Mouse (Mus musculus): ENCODE measurements around the gene Acta2. TPM values are rescaled to one million over a fixed set of nuclear protein-coding genes. Genes with fewer than 3 reads are reported as not detected.
A peak's percentile ranks its signal among the peaks of the same experiment; 100 is the strongest.

Gene Acta2
- polyA plus RNA-seq, 1 experiment from 2014 or later = 464 TPM

GRCm38 (mm10) chr19:34240273-34241039, 14.9 kb downstream of the Acta2 start:
- H3K9ac ChIP-seq = no peak overlapping the region
- no peak overlapping the region for H3K4me2 ChIP-seq
- H3K4me1 ChIP-seq = no peaks in the 10 kb centered on the region
- H3K9me3 ChIP-seq (replicated peaks) = no peaks in the 10 kb centered on the region
- no peaks in the 10 kb centered on the region for H3K36me3 ChIP-seq
- H3K27me3 ChIP-seq = no peaks in the 10 kb centered on the region
- no peak overlapping the region for H3K27ac ChIP-seq
- 89% methylated on average over 5 of the region's 5 CpGs for WGBS
- ATAC-seq (replicated peaks; ENCODE audit: low FRiP score) = no peak
- no peak overlapping the region for H3K4me3 ChIP-seq (replicated peaks)

GRCm38 (mm10) chr19:34237746-34238145, 17.6 kb downstream of the Acta2 start:
- Histone ChIP-seq H3K36me3 (no peaks in the 10 kb centered on the region), H3K27ac (no peak overlapping the region), H3K9me3 (replicated peaks) (no peaks in the 10 kb centered on the region), H3K4me3 (replicated peaks) (no peak overlapping the region), H3K9ac (no peak overlapping the region), H3K27me3 (no peaks in the 10 kb centered on the region), H3K4me1 (no peaks in the 10 kb centered on the region), H3K4me2 (no peak overlapping the region)
- ATAC-seq (replicated peaks; ENCODE audit: low FRiP score) = no peak
- WGBS = 92% methylated on average over 2 of the region's 2 CpGs

DNA sequence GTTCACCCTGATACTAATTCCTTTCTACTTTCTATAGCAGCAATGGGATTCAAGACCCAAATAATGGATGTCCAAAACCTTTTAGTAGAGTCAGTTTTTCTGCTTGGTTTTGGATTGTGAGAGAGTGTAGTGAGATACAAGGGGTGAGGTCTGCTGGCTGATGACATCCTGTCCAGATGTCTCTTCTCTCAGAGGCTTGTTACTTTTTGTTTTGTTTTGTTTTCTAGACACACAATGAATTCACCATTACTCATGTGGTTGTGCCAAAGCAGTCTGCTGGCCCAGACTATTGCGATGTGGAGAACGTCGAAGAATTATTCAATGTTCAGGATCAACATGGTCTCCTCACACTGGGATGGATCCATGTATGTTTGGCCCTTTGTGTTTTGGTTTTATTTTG, 19.3 kb downstream of the Acta2 start:
- Histone ChIP-seq H3K27me3 (no peaks in the 10 kb centered on the region), H3K9me3 (replicated peaks) (no peaks in the 10 kb centered on the region), H3K27ac (no peak overlapping the region), H3K4me2 (no peak overlapping the region), H3K36me3 (no peaks in the 10 kb centered on the region), H3K4me3 (replicated peaks) (no peak overlapping the region), H3K4me1 (no peaks in the 10 kb centered on the region), H3K9ac (no peak overlapping the region)
- no peak for ATAC-seq (replicated peaks; ENCODE audit: low FRiP score)
- WGBS = 81% methylated on average over 3 of the region's 3 CpGs

- H3K27ac ChIP-seq = no peak overlapping the region
- no peak overlapping the region for H3K4me3 ChIP-seq (replicated peaks)
- H3K27me3 ChIP-seq = no peaks in the 10 kb centered on the region
- H3K4me2 ChIP-seq = peak overlapping the region; percentile 31
- H3K9me3 ChIP-seq (replicated peaks) = no peaks in the 10 kb centered on the region
- H3K36me3 ChIP-seq = no peaks in the 10 kb centered on the region
- WGBS = 45% methylated on average over 14 of the region's 14 CpGs
- no peak overlapping the region for H3K9ac ChIP-seq
- no peaks in the 10 kb centered on the region for H3K4me1 ChIP-seq
- peak; percentile 73 for ATAC-seq (replicated peaks; ENCODE audit: low FRiP score)
Measured at GRCm38 (mm10) chr19:34233944-34234343, 21.4 kb downstream of the Acta2 start.

- H3K36me3 ChIP-seq = no peaks in the 10 kb centered on the region
- H3K27ac ChIP-seq = no peak overlapping the region
- no peak overlapping the region for H3K9ac ChIP-seq
- H3K27me3 ChIP-seq = no peaks in the 10 kb centered on the region
- no peaks in the 10 kb centered on the region for H3K4me1 ChIP-seq
- ATAC-seq (replicated peaks; ENCODE audit: low FRiP score) = no peak
- H3K4me2 ChIP-seq = no peak overlapping the region
- H3K9me3 ChIP-seq (replicated peaks) = no peaks in the 10 kb centered on the region
- 61% methylated on average over 5 of the region's 5 CpGs for WGBS
- no peak overlapping the region for H3K4me3 ChIP-seq (replicated peaks)
Measured at GRCm38 (mm10) chr19:34232326-34232725, 23.1 kb downstream of the Acta2 start.

DNA sequence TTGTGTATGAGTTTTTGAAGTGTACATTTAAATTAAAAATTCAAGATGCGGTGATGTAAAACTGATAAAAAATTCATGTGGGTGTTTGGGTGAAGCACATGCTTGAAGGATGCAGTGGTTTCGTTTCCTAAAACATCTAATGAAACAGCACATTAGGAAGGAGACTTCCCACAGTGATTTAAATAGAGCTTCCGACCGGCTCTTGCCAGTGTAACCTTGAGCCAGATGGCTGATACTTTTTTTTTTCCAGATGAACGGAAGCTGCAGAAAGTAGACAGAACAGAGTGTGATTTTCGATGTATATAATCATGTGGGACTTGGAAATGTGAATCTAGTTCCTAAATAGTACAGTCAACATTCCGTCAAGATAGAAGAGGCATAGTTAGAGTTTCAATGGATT, 23.8 kb downstream of the Acta2 start:
- no peaks in the 10 kb centered on the region for H3K9me3 ChIP-seq (replicated peaks)
- no peak for ATAC-seq (replicated peaks; ENCODE audit: low FRiP score)
- H3K9ac ChIP-seq = no peak overlapping the region
- no peaks in the 10 kb centered on the region for H3K4me1 ChIP-seq
- no peaks in the 10 kb centered on the region for H3K27me3 ChIP-seq
- no peaks in the 10 kb centered on the region for H3K36me3 ChIP-seq
- no peak overlapping the region for H3K4me2 ChIP-seq
- WGBS = 69% methylated on average over 7 of the region's 7 CpGs
- H3K27ac ChIP-seq = no peak overlapping the region
- H3K4me3 ChIP-seq (replicated peaks) = no peak overlapping the region

- Histone ChIP-seq H3K27me3 (no peaks in the 10 kb centered on the region), H3K4me1 (no peaks in the 10 kb centered on the region), H3K27ac (no peak overlapping the region), H3K4me2 (no peak overlapping the region), H3K4me3 (replicated peaks) (no peak overlapping the region), H3K9ac (no peak overlapping the region), H3K36me3 (no peaks in the 10 kb centered on the region), H3K9me3 (replicated peaks) (no peaks in the 10 kb centered on the region)
- WGBS = 92% methylated on average over 3 of the region's 3 CpGs
- ATAC-seq (replicated peaks; ENCODE audit: low FRiP score) = no peak
Measured at GRCm38 (mm10) chr19:34222805-34223204, 32.6 kb downstream of the Acta2 start.

DNA sequence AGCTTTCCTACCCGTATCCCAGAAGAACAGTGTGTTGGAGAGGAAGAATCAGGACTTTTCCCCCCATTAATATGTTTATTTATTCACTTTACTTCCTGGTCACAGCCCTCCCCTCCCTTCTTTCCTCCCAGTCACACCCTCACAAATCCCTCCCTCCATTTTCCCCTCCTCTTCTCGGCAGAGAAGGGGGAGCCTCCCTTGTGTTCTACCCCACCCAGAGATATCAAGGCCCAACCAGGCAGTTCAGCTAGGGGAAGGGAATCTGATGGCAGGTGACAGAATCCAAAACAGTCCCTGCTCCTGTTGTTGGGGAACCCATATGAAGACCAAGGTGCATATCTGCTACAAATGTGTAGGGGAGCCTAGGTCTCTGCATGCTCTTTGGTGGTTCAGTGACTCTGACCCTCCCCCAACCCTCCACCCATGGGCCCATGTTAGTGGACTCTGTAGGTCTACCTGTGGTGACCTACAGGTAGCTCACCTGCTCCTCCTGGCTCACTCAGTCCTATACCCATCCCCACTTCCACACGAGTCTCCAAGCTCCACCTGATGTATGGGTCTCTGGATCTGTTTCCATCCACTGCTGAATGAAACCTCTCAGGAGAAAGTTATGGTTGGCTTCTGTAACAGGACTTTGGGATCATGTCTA, 34.5 kb downstream of the Acta2 start:
- 57% methylated on average over 3 of the region's 3 CpGs for WGBS
- H3K4me2 ChIP-seq = no peak overlapping the region

DNA sequence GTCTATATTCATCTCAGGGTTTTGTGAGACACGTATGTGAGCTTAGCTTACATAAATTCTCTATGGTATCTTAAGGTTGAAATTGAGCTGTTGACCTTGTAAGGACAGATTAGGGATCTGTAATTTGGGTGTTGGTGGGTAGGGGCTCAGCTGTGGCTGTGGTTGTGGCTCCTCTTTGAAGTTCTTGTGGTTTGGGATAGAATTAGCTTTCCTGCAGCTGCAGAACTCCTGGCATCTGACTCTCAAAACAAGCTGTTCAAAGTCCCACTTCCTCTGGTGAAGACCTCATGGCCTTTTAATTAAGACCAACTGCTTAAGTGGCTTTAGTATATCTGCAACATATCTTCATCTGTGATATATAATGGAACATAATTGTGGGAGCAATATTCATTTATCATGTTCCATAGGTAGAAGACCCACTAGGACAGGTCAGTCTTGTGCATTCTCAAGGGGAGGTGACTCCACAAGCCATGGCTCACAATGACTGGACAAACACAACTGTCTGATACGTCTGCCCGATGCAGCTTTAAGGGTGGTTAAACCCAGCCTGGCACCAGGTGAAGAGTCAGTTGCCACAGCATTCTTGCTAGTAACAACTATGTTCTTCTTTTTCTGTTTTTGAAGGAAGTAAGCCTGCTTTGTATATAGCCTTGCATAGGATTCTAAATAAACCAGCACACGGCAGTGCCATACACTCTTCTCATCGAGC, 36.0 kb downstream of the Acta2 start:
- 92% methylated on average over 5 of the region's 5 CpGs for WGBS
- H3K27ac ChIP-seq = no peak overlapping the region
- H3K4me2 ChIP-seq = no peak overlapping the region
- H3K4me1 ChIP-seq = no peaks in the 10 kb centered on the region
- H3K27me3 ChIP-seq = no peaks in the 10 kb centered on the region
- no peak overlapping the region for H3K9ac ChIP-seq
- no peaks in the 10 kb centered on the region for H3K36me3 ChIP-seq
- no peak overlapping the region for H3K4me3 ChIP-seq (replicated peaks)
- no peaks in the 10 kb centered on the region for H3K9me3 ChIP-seq (replicated peaks)
- ATAC-seq (replicated peaks; ENCODE audit: low FRiP score) = no peak

More for the DNA sequence above, 34.5 kb downstream of the Acta2 start:
- no peaks in the 10 kb centered on the region for H3K9me3 ChIP-seq (replicated peaks)
- no peak for ATAC-seq (replicated peaks; ENCODE audit: low FRiP score)
- no peaks in the 10 kb centered on the region for H3K27me3 ChIP-seq
- H3K27ac ChIP-seq = no peak overlapping the region
- no peak overlapping the region for H3K4me3 ChIP-seq (replicated peaks)
- no peak overlapping the region for H3K9ac ChIP-seq
- H3K4me1 ChIP-seq = no peaks in the 10 kb centered on the region
- no peaks in the 10 kb centered on the region for H3K36me3 ChIP-seq

- H3K9ac ChIP-seq = no peak overlapping the region
- H3K4me3 ChIP-seq (replicated peaks) = no peak overlapping the region
- H3K27me3 ChIP-seq = no peaks in the 10 kb centered on the region
- ATAC-seq (replicated peaks; ENCODE audit: low FRiP score) = no peak
- no peaks in the 10 kb centered on the region for H3K36me3 ChIP-seq
- 82% methylated on average over 3 of the region's 3 CpGs for WGBS
- H3K4me1 ChIP-seq = no peaks in the 10 kb centered on the region
- no peak overlapping the region for H3K27ac ChIP-seq
- no peak overlapping the region for H3K4me2 ChIP-seq
- H3K9me3 ChIP-seq (replicated peaks) = no peaks in the 10 kb centered on the region
Measured at GRCm38 (mm10) chr19:34217761-34218160, 37.6 kb downstream of the Acta2 start.

DNA sequence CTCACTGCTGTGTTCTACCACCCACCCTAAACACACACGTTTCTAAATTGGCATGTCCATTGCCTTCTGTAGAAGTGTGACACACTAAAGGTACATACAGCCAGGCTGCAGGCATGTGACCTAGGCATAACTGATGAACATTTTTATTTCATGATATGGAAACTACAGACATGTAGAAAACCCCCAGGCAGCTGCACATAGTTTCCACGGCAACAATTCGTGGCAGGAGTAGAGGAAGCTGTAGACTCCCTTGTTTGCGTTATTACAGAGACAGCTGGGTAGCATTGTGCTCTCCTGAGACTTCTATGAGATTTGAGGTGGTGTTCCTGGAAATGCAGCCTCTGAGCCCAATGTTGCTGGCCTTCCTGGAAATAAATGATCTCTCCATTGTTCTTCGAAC, 38.4 kb downstream of the Acta2 start:
- 77% methylated on average over 5 of the region's 5 CpGs for WGBS
- no peak for ATAC-seq (replicated peaks; ENCODE audit: low FRiP score)
- no peak overlapping the region for H3K4me2 ChIP-seq
- no peak overlapping the region for H3K9ac ChIP-seq
- no peaks in the 10 kb centered on the region for H3K4me1 ChIP-seq
- H3K36me3 ChIP-seq = no peaks in the 10 kb centered on the region
- no peak overlapping the region for H3K27ac ChIP-seq
- H3K9me3 ChIP-seq (replicated peaks) = no peaks in the 10 kb centered on the region
- H3K4me3 ChIP-seq (replicated peaks) = no peak overlapping the region
- H3K27me3 ChIP-seq = no peaks in the 10 kb centered on the region

- 45% methylated on average over 4 of the region's 4 CpGs for WGBS
- no peak overlapping the region for H3K4me3 ChIP-seq (replicated peaks)
- H3K9me3 ChIP-seq (replicated peaks) = no peaks in the 10 kb centered on the region
- H3K27ac ChIP-seq = no peak overlapping the region
- no peak overlapping the region for H3K4me2 ChIP-seq
- H3K27me3 ChIP-seq = no peaks in the 10 kb centered on the region
- no peak overlapping the region for H3K9ac ChIP-seq
- ATAC-seq (replicated peaks; ENCODE audit: low FRiP score) = no peak
- no peaks in the 10 kb centered on the region for H3K36me3 ChIP-seq
- H3K4me1 ChIP-seq = peaks cover 8% of the 10 kb centered on the region
Measured at GRCm38 (mm10) chr19:34214136-34214535, 41.3 kb downstream of the Acta2 start.
